Mouse (Mus musculus): ENCODE data around the gene Wdr92. TPM values are rescaled to one million over a fixed set of nuclear protein-coding genes. Genes with fewer than 3 reads are reported as not detected.

Gene Wdr92
- total and polyA plus RNA-seq, 2 experiments = 5.5 to 11.5 TPM

DNA sequence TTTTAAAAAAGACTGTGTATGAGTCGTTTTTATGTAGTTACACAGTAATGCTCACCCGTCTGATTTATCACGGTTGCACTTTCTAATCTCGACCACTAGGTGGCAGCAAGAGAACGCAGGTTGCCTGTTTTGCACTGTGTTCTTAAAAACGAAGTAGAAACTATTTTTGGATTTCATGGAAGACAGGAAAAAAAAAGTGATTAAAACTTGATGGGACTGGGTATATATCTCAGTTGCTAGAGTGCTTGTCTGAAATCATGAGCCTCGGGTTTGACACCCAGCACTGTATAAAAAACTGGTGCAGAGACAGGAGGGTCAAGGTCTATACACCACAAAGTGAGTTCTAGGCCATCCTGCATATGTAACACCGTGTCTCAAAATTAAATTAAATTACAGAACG, 98.1 kb downstream of the Wdr92 start:
- TF ChIP-seq CTCF (IDR thresholded peaks at IDR 0.05; ENCODE audit: low read depth, low read length) = peak; percentile 61
- TF ChIP-seq POLR2A (IDR thresholded peaks at IDR 0.05; ENCODE audit: extremely low read depth, insufficient read depth, low read length) = no peak
- H3K27ac ChIP-seq (replicated peaks; ENCODE audit: insufficient read depth, low read depth, low read length) = no peak overlapping the region
- 14% methylated on average over 9 of the region's 9 CpGs for WGBS
- H3K36me3 ChIP-seq (ENCODE audit: control insufficient read depth, insufficient read depth, low read length) = no peaks in the 10 kb centered on the region
- no peak overlapping the region for H3K4me3 ChIP-seq (ENCODE audit: insufficient read depth, low read depth, low read length)
- H3K9ac ChIP-seq (ENCODE audit: low read depth, low read length) = no peak overlapping the region
- H3K27me3 ChIP-seq (ENCODE audit: control insufficient read depth, insufficient read depth, low read length) = no peaks in the 10 kb centered on the region
- no peaks in the 10 kb centered on the region for H3K4me1 ChIP-seq (ENCODE audit: control insufficient read depth, insufficient read depth, low read length)
- no peaks in the 10 kb centered on the region for H3K79me2 ChIP-seq (ENCODE audit: control insufficient read depth, insufficient read depth, low read length)
- peak; percentile 43 for DNase-seq (ENCODE audit: extremely low read depth, low read depth, low spot score)

Other genes with a start within 250 kb of the Wdr92 start
- gene Fbxo48, start 230.7 kb upstream of the Wdr92 start, total RNA-seq (2014; rRNA removed) = under 0.01 and 0.27 TPM in 2 replicates
- not detected in 2 replicates for gene Fbxo48, start 230.7 kb upstream of the Wdr92 start, polyA plus RNA-seq (2012; rRNA removed)
- 1.5 and 1.9 TPM in 2 replicates for gene Cnrip1, start 130.5 kb upstream of the Wdr92 start, total RNA-seq (2014; rRNA removed)
- 0.92 and 1.3 TPM in 2 replicates for gene Cnrip1, start 130.5 kb upstream of the Wdr92 start, polyA plus RNA-seq (2012; rRNA removed)
- gene Plek, start 129.7 kb upstream of the Wdr92 start, total RNA-seq (2014; rRNA removed) = 2.0 and 3.2 TPM in 2 replicates
- 0.16 and 0.29 TPM in 2 replicates for gene Plek, start 129.7 kb upstream of the Wdr92 start, polyA plus RNA-seq (2012; rRNA removed)
- gene Ppp3r1, start 22.8 kb upstream of the Wdr92 start, total RNA-seq (2014; rRNA removed) = 21.4 and 22.8 TPM in 2 replicates
- 15.1 and 18.1 TPM in 2 replicates for gene Ppp3r1, start 22.8 kb upstream of the Wdr92 start, polyA plus RNA-seq (2012; rRNA removed)
- gene Pno1, start 29.5 kb downstream of the Wdr92 start, total RNA-seq (2014; rRNA removed) = 26.8 and 30.7 TPM in 2 replicates
- gene Pno1, start 29.5 kb downstream of the Wdr92 start, polyA plus RNA-seq (2012; rRNA removed) = 4.0 and 4.1 TPM in 2 replicates
- gene C1d, start 75.5 kb downstream of the Wdr92 start, total RNA-seq (2014; rRNA removed) = 48.3 and 53.2 TPM in 2 replicates
- 23.4 and 38.9 TPM in 2 replicates for gene C1d, start 75.5 kb downstream of the Wdr92 start, polyA plus RNA-seq (2012; rRNA removed)

Data from liver, adult 2 months (tissue).